In the genomic region with DNA sequence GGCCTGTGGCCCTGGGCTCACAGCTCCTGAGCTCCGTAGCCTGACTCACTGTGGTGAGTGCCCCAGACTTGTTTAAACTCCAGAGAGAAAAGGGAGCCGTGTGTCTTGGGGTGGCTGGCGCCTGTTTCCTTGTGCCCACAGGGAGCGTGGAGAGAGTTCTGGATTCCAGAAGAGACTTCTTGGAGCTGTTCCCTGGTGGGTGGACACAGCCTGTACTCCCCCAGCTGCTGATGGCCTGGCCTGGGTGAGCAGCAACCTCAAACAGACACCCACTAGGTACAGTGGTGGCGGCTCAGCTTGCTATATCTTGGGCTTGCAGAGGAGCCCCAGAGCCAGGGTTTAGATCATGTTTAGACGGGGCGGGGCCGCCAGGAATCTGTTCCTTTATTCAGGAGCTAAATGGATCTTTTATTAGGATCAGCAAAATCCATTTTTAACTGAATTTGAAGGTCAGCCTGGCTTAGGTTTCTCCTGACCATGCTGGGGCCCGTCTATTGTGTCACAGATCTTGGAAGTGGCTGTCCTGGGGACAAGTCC, we compare ENCODE assay signal across 16 mouse cellular contexts. TPM values are rescaled to one million over a fixed set of nuclear protein-coding genes. Genes with fewer than 3 reads are reported as not detected.
DNase-seq lines count a peak whose midpoint lies in the region; ATAC-seq lines count a peak whose summit lies in the region.
"Had no signal": no experiment of that assay in that cellular context is flagged by ENCODE, and none has a peak within 500 bp of the region (broad histone marks: within the 10 kb centered on the region; RNA-seq: fewer than 3 reads in every experiment).

No protein-coding gene starts in this region.

- H3K4me3 ChIP-seq in midbrain, embryonic 10.5 days: no peak overlapping the region
- no peak overlapping the region for H3K4me3 ChIP-seq in midbrain, embryonic 16.5 days (ENCODE audit: low read depth, low read length)
- no peak overlapping the region for H3K4me3 ChIP-seq in limb, embryonic 11.5 days (ENCODE audit: low read depth, low read length)
- H3K4me3 ChIP-seq: forebrain, embryonic 13.5 days; liver, embryonic 15.5 days had no signal

- peak overlapping the region; percentile 64 for H3K27ac ChIP-seq in midbrain, embryonic 10.5 days (replicated peaks)
- no peak overlapping the region for H3K27ac ChIP-seq in midbrain, embryonic 16.5 days (ENCODE audit: low read length)
- H3K27ac ChIP-seq in limb, embryonic 11.5 days (replicated peaks; ENCODE audit: low read depth, low read length): peak overlapping the region; percentile 36; the same call in 1 of the 2 replicates
- H3K27ac ChIP-seq: forebrain, embryonic 13.5 days; liver, embryonic 15.5 days had no signal

- ATAC-seq in midbrain, embryonic 16.5 days: no peak
- no peak for ATAC-seq in limb, embryonic 11.5 days (ENCODE audit: insufficient number of reproducible peaks, low FRiP score, low TSS enrichment, low read depth)
- ATAC-seq: activated CD4-positive, CD25-positive, alpha-beta regulatory T cell, adult 4 months; forebrain, embryonic 13.5 days had no signal

- H3K9ac ChIP-seq in midbrain, embryonic 16.5 days (ENCODE audit: low read depth, low read length): no peak overlapping the region
- no peak overlapping the region for H3K9ac ChIP-seq in limb, embryonic 11.5 days (ENCODE audit: low read length)
- H3K9ac ChIP-seq: forebrain, embryonic 13.5 days; liver, embryonic 15.5 days had no signal

- H3K36me3 ChIP-seq in midbrain, embryonic 10.5 days: peaks cover 7% of the 10 kb centered on the region
- H3K36me3 ChIP-seq in midbrain, embryonic 16.5 days (ENCODE audit: control insufficient read depth, insufficient read depth, low read length): no peaks in the 10 kb centered on the region
- no peaks in the 10 kb centered on the region for H3K36me3 ChIP-seq in limb, embryonic 11.5 days (ENCODE audit: control insufficient read depth, insufficient read depth, low read length)
- H3K36me3 ChIP-seq: liver, embryonic 15.5 days had no signal

- H3K9me3 ChIP-seq in midbrain, embryonic 10.5 days (replicated peaks): peaks cover 5% of the 10 kb centered on the region; the same call in 1 of the 2 replicates
- H3K9me3 ChIP-seq in midbrain, embryonic 16.5 days (replicated peaks; ENCODE audit: control insufficient read depth, low read length, poor library complexity, severe bottlenecking): no peaks in the 10 kb centered on the region
- no peaks in the 10 kb centered on the region for H3K9me3 ChIP-seq in limb, embryonic 11.5 days (ENCODE audit: control insufficient read depth, low read length)
- H3K9me3 ChIP-seq: forebrain, embryonic 13.5 days; liver, embryonic 15.5 days had no signal

- H3K4me2 ChIP-seq in midbrain, embryonic 16.5 days (ENCODE audit: low read length): no peak overlapping the region
- no peak overlapping the region for H3K4me2 ChIP-seq in limb, embryonic 11.5 days (ENCODE audit: low read depth, severe bottlenecking)
- H3K4me2 ChIP-seq: forebrain, embryonic 13.5 days; liver, embryonic 15.5 days; midbrain, embryonic 11.5 days had no signal

- H3K27me3 ChIP-seq in midbrain, embryonic 10.5 days (ENCODE audit: low read depth, poor library complexity, severe bottlenecking): no peaks in the 10 kb centered on the region
- no peaks in the 10 kb centered on the region for H3K27me3 ChIP-seq in midbrain, embryonic 16.5 days (ENCODE audit: control insufficient read depth, insufficient read depth, low read depth, low read length)
- H3K27me3 ChIP-seq in limb, embryonic 11.5 days (ENCODE audit: control insufficient read depth, insufficient read depth, low read length): no peaks in the 10 kb centered on the region
- H3K27me3 ChIP-seq: forebrain, embryonic 13.5 days; liver, embryonic 15.5 days had no signal

- H3K4me1 ChIP-seq in midbrain, embryonic 10.5 days: peaks cover 45% of the 10 kb centered on the region
- H3K4me1 ChIP-seq in midbrain, embryonic 16.5 days (ENCODE audit: control insufficient read depth, insufficient read depth, low read length): peaks cover 12% of the 10 kb centered on the region
- H3K4me1 ChIP-seq in limb, embryonic 11.5 days (ENCODE audit: control insufficient read depth, insufficient read depth, low read length): peaks cover 8% of the 10 kb centered on the region; the same call in 1 of the 2 replicates
- H3K4me1 ChIP-seq: liver, embryonic 15.5 days had no signal

- WGBS in midbrain, embryonic 10.5 days: 88% methylated on average over 9 of the region's 9 CpGs
- WGBS in midbrain, embryonic 16.5 days: 77% methylated on average over 8 of the region's 9 CpGs
- WGBS in limb, embryonic 11.5 days: 82% methylated on average over 9 of the region's 9 CpGs

- DNase-seq in heart, adult 11 months: peak; percentile 94
- no peak for DNase-seq in heart, postnatal 4 days
- no peak for DNase-seq in midbrain, embryonic 10.5 days (ENCODE audit: low spot score)
- DNase-seq in limb, embryonic 11.5 days (ENCODE audit: low spot score): no peak
- no peak for DNase-seq in c-Kit-positive CD71-positive TER-119-positive erythroid progenitor cells, embryonic 14.5 days (ENCODE audit: low spot score)
- no peak for DNase-seq in ovary, adult 18-20 months (ENCODE audit: low spot score)
- no peak for DNase-seq in adrenal gland, adult 18-20 months (ENCODE audit: low spot score in 2 of 2)
- DNase-seq: cerebellum, adult 8-10 months; heart, postnatal 10 days; kidney, adult 18-20 months; thymus, adult 18-20 months had no signal

RNA-seq across cellular contexts. Expression of a gene that starts 21.6 kb away (rescaled TPM):
- 10 to 100 TPM; 33.5 to 37.4 TPM for total RNA-seq in heart, postnatal 4 days (2021)
- polyA plus RNA-seq in midbrain, embryonic 10.5 days (2016; fragmentation: Nextera tagmentation; extraction: Ambion mirVana): 12.7 and 15.6 TPM in 2 replicates
- 13.3 and 17.6 TPM in 2 replicates for polyA plus RNA-seq in midbrain, embryonic 16.5 days (2015; fragmentation: Nextera tagmentation; extraction: Ambion mirVana)
- 6.6 and 8.2 TPM in 2 replicates for polyA plus RNA-seq in limb, embryonic 11.5 days (2014; fragmentation: Nextera tagmentation; extraction: Ambion mirVana)
- 10 to 100 TPM; 23.9 to 24.1 TPM for total RNA-seq in adrenal gland, adult 18-20 months (2021)
